Mouse (Mus musculus): ENCODE data around the gene Tff3.

Gene Tff3

GRCm38 (mm10) chr17:31129452-31129851 lies at the start of gene Tff3:
Gene Tff3, minus strand, starts transcription at chr17:31129646.
- DNase-seq = no peak

DNA sequence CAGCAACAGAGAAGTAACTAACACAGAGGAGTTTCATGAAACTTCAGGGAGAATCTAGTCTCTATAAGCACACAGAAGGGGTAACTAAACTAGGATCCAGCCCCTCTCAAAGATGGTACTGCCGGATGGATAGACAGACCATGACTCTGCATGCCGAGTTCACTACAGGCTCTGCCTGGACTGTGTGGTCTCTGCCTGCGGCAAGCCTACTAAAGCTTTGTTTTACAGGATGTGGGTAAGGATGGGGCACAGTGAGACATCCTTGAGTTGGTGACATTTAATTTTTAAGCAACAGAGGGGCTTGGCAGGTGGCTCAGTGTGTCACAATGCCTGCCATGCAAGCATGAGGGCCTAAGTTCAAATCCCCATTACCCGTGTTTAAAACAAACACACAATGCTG lies 46.9 kb upstream of the Tff3 start:
- DNase-seq = no peak

DNA sequence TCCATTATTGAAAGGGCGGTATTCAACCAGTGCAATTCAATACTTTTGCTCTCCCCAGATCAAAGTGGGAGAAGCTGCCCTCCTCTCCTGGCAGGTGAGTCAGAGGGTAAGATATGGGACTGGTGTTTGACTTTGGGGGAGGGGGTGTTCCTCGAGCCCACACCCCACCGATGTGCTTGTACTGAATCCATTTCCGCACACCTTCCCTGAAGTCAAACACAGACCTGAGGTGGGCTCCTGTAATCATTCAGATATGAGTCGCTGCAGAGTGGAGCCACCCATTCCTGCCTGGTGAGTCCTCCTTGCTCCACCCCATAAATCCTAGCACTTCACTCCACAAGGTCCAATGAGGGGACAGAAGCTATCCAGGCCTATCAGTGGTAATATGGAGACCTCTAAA lies 40.4 kb upstream of the Tff3 start:
- DNase-seq = no peak

DNA sequence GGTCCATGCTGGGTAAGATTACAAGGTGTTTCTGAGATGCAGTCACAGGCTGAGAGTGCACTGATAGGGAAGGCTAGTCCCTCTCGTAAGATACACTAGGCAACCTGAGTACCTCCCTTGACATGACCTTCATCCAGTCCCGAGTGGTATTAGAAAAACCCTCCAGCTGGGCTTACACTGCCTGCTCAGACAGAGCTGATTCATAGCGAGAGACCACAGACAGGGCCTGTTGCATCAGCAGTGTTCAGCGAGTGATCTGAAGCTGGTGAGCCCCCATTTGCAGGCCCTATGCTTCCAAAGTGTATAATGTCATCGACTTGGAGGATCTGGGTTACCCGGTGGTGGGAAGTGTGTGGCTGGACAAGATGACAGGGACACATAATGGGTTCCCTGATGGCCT lies 35.7 kb upstream of the Tff3 start, which contains the start of gene Tff1:
Gene Tff1, minus strand, starts transcription at position 151 of the 400 bp plus-strand sequence.
- DNase-seq = no peak

GRCm38 (mm10) chr17:31163821-31164220 lies 34.4 kb upstream of the Tff3 start:
- no peak for DNase-seq

DNA sequence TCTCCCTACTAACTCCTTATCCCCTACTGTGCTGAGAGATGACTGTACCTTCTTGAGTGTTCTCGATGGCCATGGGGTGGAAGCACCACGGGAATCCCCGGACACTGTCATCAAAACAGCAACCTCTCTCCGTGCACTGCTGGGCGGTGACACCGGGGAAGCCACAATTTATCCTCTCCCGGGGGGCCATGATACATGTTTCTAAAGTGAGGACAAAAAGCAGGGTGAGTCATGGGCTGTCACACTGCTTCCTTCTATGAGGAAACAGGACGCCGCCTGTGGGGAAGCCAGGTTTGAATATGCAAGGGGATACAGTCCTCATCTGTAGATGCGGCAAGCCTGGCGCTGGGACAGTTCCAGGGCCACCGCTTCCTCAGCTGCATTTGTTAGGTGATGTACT lies 33.2 kb upstream of the Tff3 start:
- no peak for DNase-seq

GRCm38 (mm10) chr17:31160291-31160690 lies 30.8 kb upstream of the Tff3 start:
- no peak for DNase-seq

GRCm38 (mm10) chr17:31157921-31158320 lies 28.5 kb upstream of the Tff3 start:
- DNase-seq = no peak

- no peak for DNase-seq
Measured at GRCm38 (mm10) chr17:31153785-31154184, 24.3 kb upstream of the Tff3 start.

DNA sequence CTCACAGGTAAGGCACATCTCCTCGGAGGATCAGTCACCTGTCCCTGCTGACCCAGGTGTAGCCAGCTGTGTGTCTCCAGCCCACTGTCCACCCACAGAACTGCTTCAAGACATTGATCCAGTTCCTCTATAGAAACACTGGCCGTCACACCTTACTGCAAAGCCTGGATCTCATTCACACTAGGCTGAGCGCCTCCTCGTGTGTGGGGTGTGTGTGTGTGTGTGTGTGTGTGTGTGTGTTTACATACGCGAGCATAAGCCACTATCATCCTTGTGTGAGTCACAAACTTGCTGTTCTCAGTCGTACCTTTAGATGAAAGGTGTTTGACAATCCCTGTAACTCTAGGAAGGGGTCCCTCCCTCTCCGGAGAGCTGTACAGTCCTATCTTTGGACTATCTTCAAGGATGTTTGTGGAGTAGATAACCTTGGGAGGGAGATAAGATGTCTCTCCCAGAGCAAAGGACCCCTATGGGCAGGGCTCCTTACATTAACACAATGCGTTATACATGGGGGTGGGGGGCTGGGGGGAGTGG lies 23.6 kb upstream of the Tff3 start:
- DNase-seq = no peak

DNA sequence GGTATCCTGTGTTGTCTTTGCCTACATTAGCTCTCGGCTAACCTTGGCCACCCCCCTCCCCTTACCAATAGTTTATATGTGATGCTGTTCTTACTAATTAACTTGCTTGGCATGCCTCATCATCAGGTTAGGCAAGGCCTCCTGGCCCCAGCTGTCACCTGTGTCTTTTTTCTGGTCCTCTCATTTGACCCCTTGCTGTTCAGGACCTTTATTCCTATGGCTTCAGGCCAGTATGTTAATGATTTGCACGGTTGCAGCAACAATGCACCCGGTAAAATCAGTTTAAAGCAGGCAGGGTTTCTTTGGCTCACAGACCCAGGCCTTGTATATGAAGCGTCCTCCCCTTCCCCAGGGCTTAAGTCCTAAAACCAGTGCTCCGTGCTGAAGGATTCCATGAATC lies 23.1 kb upstream of the Tff3 start:
- no peak for DNase-seq

- no peak for DNase-seq
Measured at GRCm38 (mm10) chr17:31145998-31146397, 16.6 kb upstream of the Tff3 start.

- DNase-seq = peak; percentile 12 to 41
Measured at GRCm38 (mm10) chr17:31144040-31145037, 14.9 kb upstream of the Tff3 start, which contains the start of gene Tff2. Gene Tff2, minus strand, starts transcription at chr17:31144282.

DNA sequence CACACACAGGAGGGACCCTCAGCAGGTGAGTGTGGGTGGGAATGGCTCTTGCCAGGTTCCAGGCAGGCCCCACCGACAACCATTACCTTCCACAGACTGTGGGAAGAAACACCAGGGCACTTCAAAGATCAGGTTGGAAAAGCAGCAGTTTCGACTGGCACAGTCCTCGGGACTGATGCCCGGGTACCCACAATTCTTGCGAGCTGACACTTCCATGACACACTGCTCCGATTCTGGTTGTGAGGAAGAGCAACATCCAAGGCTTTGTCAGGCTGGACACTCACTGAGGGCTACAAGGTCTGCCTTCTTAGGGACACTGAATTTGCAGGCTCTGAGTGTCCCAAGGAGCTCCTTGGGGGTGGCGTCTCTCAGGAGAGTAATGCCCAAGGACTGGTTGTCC lies 12.7 kb upstream of the Tff3 start:
- DNase-seq = no peak

- peak; percentile 36 to 73 for DNase-seq
Measured at GRCm38 (mm10) chr17:31138398-31138797, 9.0 kb upstream of the Tff3 start.

- no peak for DNase-seq
Measured at GRCm38 (mm10) chr17:31136821-31137220, 7.4 kb upstream of the Tff3 start.

DNA sequence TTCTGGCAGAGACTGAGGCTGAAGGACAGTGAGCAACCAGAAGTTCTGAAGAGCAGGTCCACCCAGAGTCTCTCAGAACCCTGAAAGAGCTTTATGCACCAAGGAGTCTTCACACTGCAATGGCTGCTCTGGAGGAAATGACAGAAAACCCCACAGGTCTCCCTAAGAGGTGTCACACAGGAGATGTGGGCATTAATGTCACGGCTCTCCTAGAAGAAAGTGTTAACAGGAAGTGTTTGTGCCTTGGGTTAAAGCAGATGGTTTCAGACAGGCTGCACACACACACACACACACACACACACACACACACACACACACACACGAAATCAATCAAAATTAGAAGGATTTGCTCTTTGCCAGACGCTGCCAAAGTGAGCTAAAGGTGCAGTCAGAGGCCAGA lies 6.8 kb upstream of the Tff3 start:
- DNase-seq = no peak

DNA sequence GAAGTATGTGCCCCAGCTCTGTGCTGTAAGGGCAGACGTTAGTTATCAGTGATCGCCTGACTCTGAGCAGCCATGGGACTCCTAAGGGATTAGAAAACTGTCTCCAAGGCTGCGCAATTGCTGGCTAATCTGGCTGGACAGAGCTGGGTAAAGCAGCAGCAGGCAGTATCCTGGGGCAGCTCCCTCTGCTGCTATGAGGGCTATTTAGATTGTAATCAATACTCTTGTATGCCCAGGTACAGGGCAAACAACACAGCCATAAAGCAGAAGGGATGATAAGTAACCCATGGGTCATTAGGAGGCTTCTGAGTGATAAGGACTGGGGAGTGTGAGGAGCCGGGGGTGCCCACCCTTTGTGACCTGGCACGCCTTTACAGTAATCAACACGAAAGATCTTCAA lies 5.5 kb upstream of the Tff3 start:
- DNase-seq = no peak

DNA sequence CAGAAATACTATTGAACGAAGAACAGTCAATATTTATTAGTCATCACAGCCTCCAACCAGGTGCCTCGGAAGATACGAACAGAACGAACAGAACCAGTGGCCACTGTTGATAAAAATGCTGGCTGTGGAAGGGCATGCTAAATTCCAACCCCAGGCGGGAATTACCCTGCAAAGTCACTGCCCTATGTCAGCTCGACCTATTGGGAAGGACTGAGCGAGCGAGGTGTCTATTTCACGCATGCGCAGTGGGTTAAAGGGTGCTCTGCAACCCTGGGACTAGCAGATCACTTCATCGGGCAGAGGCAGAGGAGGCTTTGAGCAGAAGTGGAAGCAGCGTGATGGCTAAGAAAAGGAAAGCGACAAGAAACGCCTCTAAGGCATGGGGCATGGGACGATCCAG lies 4.3 kb upstream of the Tff3 start:
- no peak for DNase-seq

GRCm38 (mm10) chr17:31131269-31131821 lies 1.9 kb upstream of the Tff3 start:
- no peak for DNase-seq

- DNase-seq = no peak
Measured at GRCm38 (mm10) chr17:31128708-31129318, 633 bp downstream of the Tff3 start.

DNA sequence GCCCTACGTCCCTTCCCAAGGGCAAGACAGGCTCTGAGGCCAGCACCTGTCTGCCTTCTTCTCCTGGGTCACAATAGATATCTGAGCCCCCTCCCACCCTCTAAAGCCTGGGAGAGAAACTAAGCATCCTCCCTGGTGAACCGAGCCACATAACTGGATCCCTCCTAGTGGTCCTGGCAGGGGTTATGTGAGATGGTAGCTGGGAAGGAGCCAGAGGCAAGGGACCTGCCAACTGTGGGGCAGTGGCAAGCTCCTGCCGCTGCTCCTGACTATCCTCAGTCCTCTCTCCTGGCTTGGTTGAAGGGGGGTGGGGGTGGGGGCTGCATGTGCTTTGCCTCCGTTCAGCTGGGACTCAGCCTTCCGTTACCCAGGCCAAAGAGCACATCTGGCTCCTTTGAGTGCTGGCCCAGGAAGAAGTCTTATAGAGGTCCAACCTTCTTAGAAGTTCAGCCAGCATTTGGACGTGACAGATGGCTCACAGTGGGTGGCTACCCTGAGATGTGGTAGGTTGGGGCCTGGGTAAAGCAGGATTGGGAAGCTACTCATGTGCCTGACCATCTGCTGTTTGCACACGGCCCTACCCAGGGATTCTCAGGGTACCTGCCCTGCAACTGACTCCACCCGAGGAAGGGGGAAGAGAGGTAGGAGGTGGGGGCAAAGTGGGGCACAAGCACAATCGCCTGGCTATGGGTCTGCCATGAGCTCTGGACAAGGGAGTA lies 3.7 kb downstream of the Tff3 start:
- no peak for DNase-seq

GRCm38 (mm10) chr17:31121975-31122374 lies 7.5 kb downstream of the Tff3 start:
- peak in 1 of 2 experiments; percentile 43 for DNase-seq
